Mouse (Mus musculus) cortical plate, adult 2 months (tissue): ENCODE results near the gene Ltc4s.

Experiments used
- CTCF ChIP-seq: fragments of 200-500 bp; IDR thresholded peaks from 2 replicates; pipeline ENCODE4 v1.5.1; 2011; ENCODE audit warnings: mild to moderate bottlenecking, control low read depth, low read length; ENCODE audit not compliant: insufficient read depth; ENCODE audit errors: extremely low read depth
- POLR2A ChIP-seq: fragments of 200-500 bp; IDR thresholded peaks from 2 replicates; pipeline ENCODE4 v1.6.1; 2011; ENCODE audit warnings: mild to moderate bottlenecking, low read length, control low read depth; ENCODE audit not compliant: insufficient read depth; ENCODE audit errors: extremely low read depth

DNA sequence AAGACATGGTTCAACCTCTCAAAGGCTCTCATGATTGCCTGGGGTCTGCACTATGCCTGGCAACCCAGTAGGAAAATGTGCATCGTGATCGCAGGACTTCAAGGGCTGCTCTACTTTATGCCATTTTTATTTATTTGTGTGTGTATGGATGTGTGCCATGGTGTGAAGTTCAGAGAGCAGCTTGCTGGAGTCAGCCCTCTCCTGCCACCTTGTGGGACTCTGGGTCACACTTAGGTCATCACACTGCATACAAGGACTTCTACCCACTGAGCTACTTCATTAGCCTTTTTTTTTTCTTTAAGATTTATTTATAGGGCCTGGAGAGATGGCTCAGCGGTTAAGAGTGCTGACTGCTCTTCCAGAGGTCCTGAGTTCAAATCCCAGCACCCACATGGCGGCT is 23.6 kb upstream of the Ltc4s start:
- no peak for TF ChIP-seq POLR2A
- TF ChIP-seq CTCF: peak; percentile 44; the same call in 1 of the 2 replicates
